Mouse (Mus musculus) hindbrain, embryonic 11.5 days (tissue): ENCODE measurements around the gene Fbxl8. TPM values are rescaled to one million over a fixed set of nuclear protein-coding genes. Genes with fewer than 3 reads are reported as not detected.

Experiments
- ATAC-seq: fragments of 200-750 bp; cut with Nextera tagmentation; 2 replicates; pipeline ENCODE4 v1.8.0; 2017; ENCODE audit warnings: mild to moderate bottlenecking, moderate TSS enrichment, moderate library complexity; ENCODE audit not compliant: low FRiP score
- DNase-seq: peaks from one replicate; pipeline ENCODE4 v3.0.0-alpha.2; 2015; ENCODE audit warnings: low spot score
- H3K27ac ChIP-seq: fragments of 300-500 bp; sonication (generic); 2 replicates; pipeline ENCODE4 v1.5.1; 2014; ENCODE audit warnings: mild to moderate bottlenecking, low read depth, low read length
- H3K27me3 ChIP-seq: fragments of 300-500 bp; sonication (generic); 2 replicates; pipeline ENCODE4 v1.6.1; 2014; ENCODE audit warnings: mild to moderate bottlenecking, low read length, moderate library complexity, mixed read lengths; ENCODE audit not compliant: control insufficient read depth, insufficient read depth
- H3K36me3 ChIP-seq: fragments of 300-500 bp; sonication (generic); 2 replicates; pipeline ENCODE4 v1.6.1; 2014; ENCODE audit warnings: mild to moderate bottlenecking, low read length, moderate library complexity, mixed read lengths; ENCODE audit not compliant: control insufficient read depth, insufficient read depth
- H3K4me1 ChIP-seq: fragments of 300-500 bp; sonication (generic); replicated peaks from 2 replicates; pipeline ENCODE4 v1.6.1; 2014; ENCODE audit warnings: low read length, mixed read lengths; ENCODE audit not compliant: control insufficient read depth, insufficient read depth
- H3K4me2 ChIP-seq: fragments of 300-500 bp; sonication (generic); replicated peaks from 2 replicates; pipeline ENCODE4 v1.6.1; 2014; ENCODE audit warnings: mild to moderate bottlenecking, low read depth, low read length
- H3K4me3 ChIP-seq: fragments of 300-500 bp; sonication (generic); 2 replicates; pipeline ENCODE4 v1.5.1; 2014; ENCODE audit warnings: low read depth, low read length
- H3K9ac ChIP-seq: fragments of 300-500 bp; sonication (generic); 2 replicates; pipeline ENCODE4 v1.6.1; 2014; ENCODE audit warnings: low read depth, low read length
- H3K9me3 ChIP-seq: fragments of 300-500 bp; sonication (generic); 2 replicates; pipeline ENCODE4 v1.6.1; 2016; ENCODE audit warnings: low read length; ENCODE audit not compliant: control insufficient read depth
- WGBS: fragments of 180-500 bp; shearing (Covaris S2); extraction: QIAGEN DNeasy Blood & Tissue Kit; methylation state at CpG from one replicate; pipeline ENCODE4 v1.1.7; 2014; 5-methylcytosine and 5-hydroxymethylcytosine counted together
- polyA plus RNA-seq: library from polyadenylated mRNA; unstranded; fragments of >200 nt; fragmentation: Nextera tagmentation; extraction: Ambion mirVana; gene quantifications from 2 replicates; pipeline ENCODE4 v1.2.1, GENCODE M21; 2014

Fbxl8 gene
- polyA plus RNA-seq, 1 experiment from 2014 or later: 1.4 TPM

- 12% methylated on average over 11 of the region's 11 CpGs for WGBS
- H3K9ac ChIP-seq: no peak overlapping the region
Measured at GRCm38 (mm10) chr8:105275387-105275786, 10.9 kb downstream of the Fbxl8 start.

GRCm38 (mm10) chr8:105275840-105276239 lies 11.4 kb downstream of the Fbxl8 start, which contains the start of gene Nol3:
Gene Nol3 (plus strand): TSS chr8:105276140.
- H3K4me2 ChIP-seq: peak within 1 kb of the TSS; percentile 72
- no peak for DNase-seq
- H3K27ac ChIP-seq: no peak within 1 kb of the TSS
- peak within 1 kb of the TSS; percentile 33 for H3K4me3 ChIP-seq
- H3K27me3 ChIP-seq: peaks cover 84% of the 10 kb centered on the region
- no peaks in the 10 kb centered on the region for H3K9me3 ChIP-seq
- peak within 1 kb of the TSS; percentile 40; the same call in 1 of the 2 replicates for H3K9ac ChIP-seq
- H3K36me3 ChIP-seq: no peaks in the 10 kb centered on the region
- no peak for ATAC-seq
- 9% methylated on average over 10 of the region's 10 CpGs for WGBS
- H3K4me1 ChIP-seq: peaks cover 11% of the 10 kb centered on the region; the same call in 1 of the 2 replicates

More at GRCm38 (mm10) chr8:105275387-105275786, 10.9 kb downstream of the Fbxl8 start:
- H3K4me3 ChIP-seq: no peak overlapping the region
- H3K36me3 ChIP-seq: no peaks in the 10 kb centered on the region
- peaks cover 13% of the 10 kb centered on the region; the same call in 1 of the 2 replicates for H3K4me1 ChIP-seq
- H3K9me3 ChIP-seq: no peaks in the 10 kb centered on the region
- no peak overlapping the region for H3K4me2 ChIP-seq
- ATAC-seq (no peak), DNase-seq (no peak)
- no peak overlapping the region for H3K27ac ChIP-seq
- peaks cover 88% of the 10 kb centered on the region for H3K27me3 ChIP-seq

- H3K4me3 ChIP-seq: peak overlapping the region; percentile 33
- 2% methylated on average over 29 of the region's 30 CpGs for WGBS
- no peak overlapping the region for H3K27ac ChIP-seq
- H3K27me3 ChIP-seq: peaks cover 77% of the 10 kb centered on the region
- H3K4me2 ChIP-seq: peak overlapping the region; percentile 72
- peak overlapping the region; percentile 40; the same call in 1 of the 2 replicates for H3K9ac ChIP-seq
- peak; percentile 77 for ATAC-seq
- peaks cover 10% of the 10 kb centered on the region; the same call in 1 of the 2 replicates for H3K4me1 ChIP-seq
- H3K36me3 ChIP-seq: no peaks in the 10 kb centered on the region
- peak; percentile 74 for DNase-seq
- H3K9me3 ChIP-seq: no peaks in the 10 kb centered on the region
Measured at GRCm38 (mm10) chr8:105276292-105277120, 12.1 kb downstream of the Fbxl8 start.

- H3K9me3 ChIP-seq: no peaks in the 10 kb centered on the region
- no peak overlapping the region for H3K4me2 ChIP-seq
- H3K4me1 ChIP-seq: peaks cover 10% of the 10 kb centered on the region; the same call in 1 of the 2 replicates
- peaks cover 2% of the 10 kb centered on the region; the same call in 1 of the 2 replicates for H3K36me3 ChIP-seq
- H3K27me3 ChIP-seq: peaks cover 55% of the 10 kb centered on the region
- DNase-seq: peak; percentile 22
- WGBS: 4% methylated on average over 28 of the region's 28 CpGs
- H3K27ac ChIP-seq: no peak overlapping the region
- H3K9ac ChIP-seq: no peak overlapping the region
- H3K4me3 ChIP-seq: no peak overlapping the region
- ATAC-seq: no peak
Measured at GRCm38 (mm10) chr8:105278911-105279334, 14.5 kb downstream of the Fbxl8 start.

- H3K4me3 ChIP-seq: no peak overlapping the region
- H3K9ac ChIP-seq: no peak overlapping the region
- peaks cover 41% of the 10 kb centered on the region for H3K27me3 ChIP-seq
- DNase-seq: no peak
- WGBS: 69% methylated on average over 3 of the region's 3 CpGs
- H3K27ac ChIP-seq: no peak overlapping the region
- H3K4me1 ChIP-seq: peaks cover 10% of the 10 kb centered on the region; the same call in 1 of the 2 replicates
- no peak overlapping the region for H3K4me2 ChIP-seq
- ATAC-seq: no peak
- H3K36me3 ChIP-seq: peaks cover 2% of the 10 kb centered on the region; the same call in 1 of the 2 replicates
- no peaks in the 10 kb centered on the region for H3K9me3 ChIP-seq
Measured at GRCm38 (mm10) chr8:105280567-105280966, 16.1 kb downstream of the Fbxl8 start.

GRCm38 (mm10) chr8:105281821-105282220 lies 17.4 kb downstream of the Fbxl8 start:
- DNase-seq: no peak
- H3K9ac ChIP-seq: no peak overlapping the region
- no peaks in the 10 kb centered on the region for H3K9me3 ChIP-seq
- no peak overlapping the region for H3K27ac ChIP-seq
- H3K36me3 ChIP-seq: peaks cover 2% of the 10 kb centered on the region; the same call in 1 of the 2 replicates
- no peak overlapping the region for H3K4me3 ChIP-seq
- ATAC-seq: no peak
- H3K27me3 ChIP-seq: peaks cover 28% of the 10 kb centered on the region
- no peak overlapping the region for H3K4me2 ChIP-seq
- 85% methylated on average over 12 of the region's 12 CpGs for WGBS
- no peaks in the 10 kb centered on the region for H3K4me1 ChIP-seq

- DNase-seq (no peak), ATAC-seq (no peak)
- Histone ChIP-seq H3K36me3 (peaks cover 2% of the 10 kb centered on the region; the same call in 1 of the 2 replicates), H3K4me2 (no peak overlapping the region), H3K27ac (no peak overlapping the region), H3K27me3 (peaks cover 24% of the 10 kb centered on the region), H3K4me3 (no peak overlapping the region), H3K4me1 (no peaks in the 10 kb centered on the region), H3K9me3 (no peaks in the 10 kb centered on the region), H3K9ac (no peak overlapping the region)
- 88% methylated on average over 4 of the region's 4 CpGs for WGBS
Measured at GRCm38 (mm10) chr8:105282239-105282638, 17.8 kb downstream of the Fbxl8 start.

GRCm38 (mm10) chr8:105283074-105283473 lies 18.6 kb downstream of the Fbxl8 start:
- H3K36me3 ChIP-seq: peaks cover 2% of the 10 kb centered on the region; the same call in 1 of the 2 replicates
- H3K4me2 ChIP-seq: no peak overlapping the region
- H3K9me3 ChIP-seq: no peaks in the 10 kb centered on the region
- DNase-seq: peak; percentile 71
- 0 out of 2 replicates have a peak, but pooled peaks cover 1% of the 10 kb centered on the region for H3K4me1 ChIP-seq
- 30% methylated on average over 23 of the region's 23 CpGs for WGBS
- H3K9ac ChIP-seq: no peak overlapping the region
- H3K27ac ChIP-seq: no peak overlapping the region
- H3K27me3 ChIP-seq: peaks cover 16% of the 10 kb centered on the region
- no peak overlapping the region for H3K4me3 ChIP-seq
- ATAC-seq: peak; percentile 43; the same call in 1 of the 2 replicates
